Mouse (Mus musculus): ENCODE results near the gene Astn2. TPM values are rescaled to one million over a fixed set of nuclear protein-coding genes. Genes with fewer than 3 reads are reported as not detected.
A peak's percentile ranks its signal among the peaks of the same experiment; 100 is the strongest.

The Astn2 gene
- total RNA-seq, 2 experiments from 2014 or later, result 1.7 to 1.9 TPM

- DNase-seq, result no peak
Observed at GRCm38 (mm10) chr4:65376571-65376970, 1027.8 kb downstream of the Astn2 start.

GRCm38 (mm10) chr4:65373841-65374240 is 1030.6 kb downstream of the Astn2 start:
- DNase-seq, result no peak
- intact Hi-C loops (cut with DNase I), result no loop called here

More at GRCm38 (mm10) chr4:65376571-65376970, 1027.8 kb downstream of the Astn2 start:
- intact Hi-C loops (cut with DNase I), result no loop called here

- peak; percentile 32 to 43 for DNase-seq
- intact Hi-C loops (cut with DNase I), result no loop called here
Observed at GRCm38 (mm10) chr4:65372731-65373130, 1031.7 kb downstream of the Astn2 start.

GRCm38 (mm10) chr4:65367135-65367534 is 1037.3 kb downstream of the Astn2 start:
- intact Hi-C loops (cut with DNase I), result no loop called here

GRCm38 (mm10) chr4:65354580-65354979 is 1049.8 kb downstream of the Astn2 start:
- DNase-seq, result peak; percentile 18 to 31
- intact Hi-C loops (cut with DNase I), result no loop called here

More at GRCm38 (mm10) chr4:65367135-65367534, 1037.3 kb downstream of the Astn2 start:
- no peak for DNase-seq

GRCm38 (mm10) chr4:65350521-65350920 is 1053.9 kb downstream of the Astn2 start:
- intact Hi-C loops (cut with DNase I), result no loop called here
- no peak for DNase-seq

GRCm38 (mm10) chr4:65341766-65342165 is 1062.6 kb downstream of the Astn2 start:
- intact Hi-C loops (cut with DNase I), result no loop called here
- no peak for DNase-seq

GRCm38 (mm10) chr4:65333718-65334117 is 1070.7 kb downstream of the Astn2 start:
- no peak for DNase-seq
- intact Hi-C loops (cut with DNase I), result no loop called here

Data from heart, postnatal 14 days (tissue).